Mouse (Mus musculus) brain, embryonic 14.5 days (tissue): Measurements from ENCODE around the gene Prrc2c. TPM values are rescaled to one million over a fixed set of nuclear protein-coding genes. Genes with fewer than 3 reads are reported as not detected.
"Not testable (repeated sequence)": the region's sequence is repeated elsewhere in the genome, so short reads cannot be mapped to it uniquely, and the experiment has no call there.

Source experiments
- DNase-seq: peaks from one replicate; pipeline ENCODE4 v3.0.0-alpha.2; 2011; ENCODE audit warnings: low read depth
- CTCF ChIP-seq: fragments of 200-500 bp; IDR thresholded peaks from 2 replicates; pipeline ENCODE4 v1.5.1; 2012; ENCODE audit warnings: inconsistent platforms, mild to moderate bottlenecking, moderate library complexity, borderline replicate concordance; ENCODE audit not compliant: insufficient read depth, insufficient read length; ENCODE audit errors: extremely low read depth
- POLR2A ChIP-seq: fragments of 200-500 bp; IDR thresholded peaks from 2 replicates; pipeline ENCODE4 v1.6.1; 2012; ENCODE audit warnings: mild to moderate bottlenecking, inconsistent platforms, borderline replicate concordance; ENCODE audit not compliant: poor library complexity, insufficient read depth, insufficient read length, severe bottlenecking; ENCODE audit errors: extremely low read depth
- polyA plus RNA-seq: library from polyadenylated mRNA; depleted of rRNA; stranded (reverse); fragments of >200 nt; gene quantifications from 2 replicates; pipeline ENCODE4 v1.2.3, GENCODE M21; 2012; rRNA removed

The Prrc2c gene
- polyA plus RNA-seq = 31.1 and 73.6 TPM in 2 replicates

DNA sequence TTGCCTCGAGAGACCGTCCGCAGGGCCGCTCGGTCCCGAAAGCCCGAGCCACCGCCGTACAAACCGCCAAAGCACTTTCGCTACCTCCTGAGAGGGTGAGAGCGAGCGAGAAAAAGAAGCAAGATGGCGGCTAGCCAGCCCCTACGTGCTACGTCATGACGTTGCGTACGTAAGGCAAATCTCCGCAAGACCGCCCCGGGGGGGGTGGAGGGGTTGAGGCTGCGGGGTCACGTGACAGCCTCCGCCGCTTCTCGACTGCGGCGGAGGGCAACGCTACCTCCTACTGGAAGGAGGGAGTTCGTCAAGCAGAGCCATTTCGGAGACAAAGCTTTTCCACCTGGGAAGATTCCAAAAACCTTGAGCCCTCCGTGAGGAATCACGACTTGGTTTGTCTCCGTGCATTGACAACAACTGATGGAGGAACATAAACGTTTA, at the start of gene Prrc2c:
Prrc2c (minus strand) TSS at position 156 of the 435 bp plus-strand sequence.
- DNase-seq = peak; percentile 100
- TF ChIP-seq POLR2A (peak; percentile 83; the same call in 1 of the 2 replicates), CTCF (peak; percentile 51; the same call in 1 of the 2 replicates)

GRCm38 (mm10) chr1:162785222-162785621, 44.9 kb upstream of the Prrc2c start:
- no peak for TF ChIP-seq POLR2A
- DNase-seq = peak; percentile 60

DNA sequence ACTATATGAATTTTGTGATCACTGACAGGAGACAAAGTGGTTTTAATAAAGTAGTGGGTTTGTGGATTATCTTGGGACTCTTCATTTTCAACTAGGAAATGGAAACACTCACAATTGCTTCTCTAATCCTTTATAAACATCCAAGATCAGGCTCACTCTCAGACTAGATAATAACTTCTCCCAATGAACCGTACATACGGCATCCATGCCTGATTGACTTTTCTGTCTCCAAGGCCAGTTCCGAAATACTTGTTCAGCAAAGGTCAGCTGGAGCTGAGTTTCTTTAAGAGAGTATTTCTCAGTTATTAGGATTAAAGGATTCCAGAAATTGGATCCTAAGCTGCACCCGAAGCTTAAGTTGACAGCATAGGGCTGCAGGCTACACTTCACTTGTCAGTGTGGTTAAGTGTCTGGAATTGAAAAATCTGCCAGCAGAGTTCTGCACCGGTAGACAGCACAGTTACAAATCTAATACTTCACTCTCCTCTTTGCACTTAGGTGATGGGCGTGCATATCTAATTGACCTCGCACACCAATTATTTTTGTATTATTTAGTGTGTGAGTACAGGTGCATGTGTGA, 43.4 kb upstream of the Prrc2c start:
- TF ChIP-seq CTCF (no peak), POLR2A (no peak)
- DNase-seq = peak; percentile 42

GRCm38 (mm10) chr1:162781035-162781434, 40.7 kb upstream of the Prrc2c start:
- DNase-seq = not testable (repeated sequence)
- peak; percentile 21; the same call in 1 of the 2 replicates for TF ChIP-seq CTCF

DNA sequence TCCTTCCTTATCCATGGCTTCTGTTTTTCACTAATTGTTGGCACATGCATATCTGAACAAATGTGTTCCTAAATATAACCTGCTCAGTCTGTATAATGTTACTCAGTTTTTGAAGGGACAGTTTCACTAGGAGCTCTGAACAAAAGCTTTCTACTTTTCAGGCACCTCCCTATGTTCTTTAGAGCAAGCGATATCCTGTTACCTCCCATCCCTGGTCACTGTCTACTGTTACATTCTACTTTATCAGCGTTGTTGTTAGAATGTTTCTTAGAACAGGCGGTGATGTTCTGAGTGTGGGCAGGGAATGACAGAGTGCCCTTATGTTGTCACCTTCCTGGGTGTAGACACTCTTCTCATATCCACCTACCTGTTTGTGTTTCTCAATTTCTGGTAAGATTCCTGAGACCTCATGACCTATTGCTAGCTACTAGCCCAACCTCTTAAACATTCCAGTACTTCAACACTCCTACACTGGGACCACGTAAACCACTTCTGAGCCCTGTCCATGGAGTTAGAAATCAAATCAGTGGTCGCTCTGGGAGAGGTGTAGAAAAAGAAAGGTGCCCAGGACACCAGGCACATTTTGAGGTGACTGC, 37.7 kb upstream of the Prrc2c start:
- DNase-seq = no peak

DNA sequence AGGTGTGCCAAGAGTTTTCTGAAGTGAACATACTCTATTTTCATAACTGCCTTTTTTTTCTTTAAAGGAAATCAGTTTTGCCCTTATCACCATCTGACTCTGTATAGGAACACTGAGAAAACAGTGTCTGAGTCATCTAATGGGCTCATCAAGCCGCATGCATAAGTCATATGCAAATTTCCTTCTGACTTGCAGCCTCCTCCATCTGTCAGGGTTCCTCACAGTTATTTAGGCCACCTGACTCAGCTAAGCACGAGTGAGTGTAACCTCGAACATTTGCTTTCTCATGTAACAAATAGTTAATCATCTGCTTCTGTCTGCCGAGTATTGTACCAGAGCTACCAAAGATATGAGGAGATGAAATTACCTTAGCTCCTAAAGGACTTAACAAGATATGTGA, 33.3 kb upstream of the Prrc2c start:
- peak; percentile 69 for DNase-seq
- TF ChIP-seq POLR2A = no peak
- no peak for TF ChIP-seq CTCF

More for the DNA sequence above, 37.7 kb upstream of the Prrc2c start:
- TF ChIP-seq CTCF (no peak), POLR2A (no peak)

GRCm38 (mm10) chr1:162771617-162772360, 31.4 kb upstream of the Prrc2c start:
- TF ChIP-seq CTCF = no peak
- no peak for DNase-seq

DNA sequence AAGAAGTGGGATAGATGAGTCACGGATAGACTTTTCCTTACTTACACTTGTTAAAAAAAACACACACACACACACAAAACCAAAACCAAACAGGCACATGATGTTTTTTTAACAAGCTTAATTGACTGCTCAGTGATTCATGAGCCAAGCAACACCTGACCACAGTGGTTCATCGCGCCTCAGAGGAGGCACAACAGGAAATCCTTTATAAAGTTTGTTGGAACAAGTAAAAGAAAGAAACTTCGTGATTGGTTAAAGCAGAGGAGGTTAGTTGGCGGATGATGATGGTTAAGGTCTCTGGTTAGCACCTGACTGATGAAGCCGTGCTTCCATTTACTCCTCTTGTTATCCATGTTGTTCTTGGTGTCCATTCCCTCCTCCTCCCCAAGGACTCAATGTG, 11.7 kb upstream of the Prrc2c start:
- DNase-seq = no peak
- no peak for TF ChIP-seq CTCF
- TF ChIP-seq POLR2A = no peak

- DNase-seq = no peak
- TF ChIP-seq CTCF (no peak), POLR2A (no peak)
Observed at GRCm38 (mm10) chr1:162749607-162750006, 9.3 kb upstream of the Prrc2c start.

GRCm38 (mm10) chr1:162748761-162749160, 8.4 kb upstream of the Prrc2c start:
- no peak for TF ChIP-seq POLR2A
- TF ChIP-seq CTCF = no peak

GRCm38 (mm10) chr1:162739831-162740394, 443 bp downstream of the Prrc2c start:
- peak; percentile 64 for DNase-seq
- TF ChIP-seq CTCF (no peak), POLR2A (no peak)

More at GRCm38 (mm10) chr1:162748761-162749160, 8.4 kb upstream of the Prrc2c start:
- no peak for DNase-seq
